10 mouse cellular contexts compared by ENCODE assay signal in the genomic region with DNA sequence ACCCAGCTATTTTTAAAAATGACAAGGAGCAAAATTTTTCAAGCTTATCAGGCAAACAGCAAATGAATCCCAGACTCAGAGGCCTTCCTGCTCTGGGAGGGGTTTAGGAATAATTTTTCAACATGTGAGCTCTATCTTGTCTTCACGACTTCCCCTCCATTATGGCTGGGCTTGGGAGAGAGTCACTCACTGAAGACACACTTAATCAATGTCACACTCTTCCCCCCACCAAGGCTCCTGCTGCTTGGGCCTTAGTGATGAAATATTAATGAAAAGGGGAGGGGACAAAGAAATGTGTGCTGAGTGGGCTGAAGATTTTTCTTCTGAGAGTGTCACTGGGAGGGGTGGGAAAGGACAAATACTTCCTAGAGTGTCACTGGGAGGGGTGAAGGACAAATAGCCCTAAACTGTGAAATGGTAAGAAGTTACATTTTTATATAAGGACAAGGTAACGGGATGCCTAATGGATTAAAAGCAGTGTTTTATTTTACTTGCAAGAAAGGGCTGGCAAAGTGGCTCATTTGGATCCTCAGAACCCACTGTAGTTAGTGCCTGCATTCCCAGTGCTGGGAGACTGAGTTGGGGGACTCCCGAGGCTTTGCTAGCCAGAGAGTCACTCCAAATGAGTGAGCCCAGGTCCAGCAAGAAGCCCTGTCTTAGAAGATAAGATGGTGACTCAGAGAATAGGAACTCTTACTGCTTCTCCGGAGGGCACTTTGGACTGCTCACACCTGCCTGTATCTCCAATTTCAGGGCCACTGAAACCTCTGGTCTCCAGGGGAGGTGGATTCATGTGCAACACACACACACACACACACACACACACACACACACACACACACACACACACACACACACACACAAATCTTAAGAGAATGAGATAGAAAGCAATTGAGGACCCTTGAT.
DNase-seq lines count a peak whose midpoint lies in the region; ATAC-seq and TF ChIP-seq lines count a peak whose summit lies in the region.
"Had no signal": no experiment of that assay in that cellular context is flagged by ENCODE, and none has a peak within 500 bp of the region (broad histone marks: within the 10 kb centered on the region; RNA-seq: fewer than 3 reads in every experiment).

No protein-coding gene starts in this region.

- ATAC-seq in stomach, embryonic 14.5 days (ENCODE audit: insufficient number of reproducible peaks, insufficient read depth, low FRiP score, low read depth): no peak
- ATAC-seq in stomach, postnatal 0 days (ENCODE audit: low FRiP score, low TSS enrichment): no peak
- ATAC-seq in hindbrain, embryonic 12.5 days (ENCODE audit: low FRiP score): peak; percentile 72
- ATAC-seq in midbrain, embryonic 14.5 days (ENCODE audit: low FRiP score, low TSS enrichment): peak; percentile 55

- intact Hi-C loops in gastrocnemius, postnatal 36 days (cut with DNase I): no loop called here

- WGBS in stomach, embryonic 14.5 days: 27% methylated on average over 4 of the region's 4 CpGs
- 45% methylated on average over 4 of the region's 4 CpGs for WGBS in stomach, postnatal 0 days
- WGBS in hindbrain, embryonic 12.5 days: 14% methylated on average over 4 of the region's 4 CpGs
- 10% methylated on average over 4 of the region's 4 CpGs for WGBS in midbrain, embryonic 14.5 days

- H3K4me3 ChIP-seq in stomach, embryonic 14.5 days (ENCODE audit: low read depth, low read length): no peak overlapping the region
- no peak overlapping the region for H3K4me3 ChIP-seq in stomach, postnatal 0 days (ENCODE audit: low read depth, low read length)
- no peak overlapping the region for H3K4me3 ChIP-seq in hindbrain, embryonic 12.5 days
- H3K4me3 ChIP-seq in midbrain, embryonic 14.5 days (replicated peaks; ENCODE audit: low read depth, low read length): no peak overlapping the region

- TF ChIP-seq CTCF in stomach, postnatal 0 days (IDR thresholded peaks at IDR 0.05; ENCODE audit: low read depth): no peak

- H3K9ac ChIP-seq in stomach, embryonic 14.5 days (replicated peaks; ENCODE audit: low read depth, low read length): no peak overlapping the region
- no peak overlapping the region for H3K9ac ChIP-seq in stomach, postnatal 0 days (ENCODE audit: low read length)
- 0 out of 2 replicates have a peak overlapping the region, but pooled peaks have one; percentile 13 for H3K9ac ChIP-seq in hindbrain, embryonic 12.5 days
- peak overlapping the region; percentile 29; the same call in 1 of the 2 replicates for H3K9ac ChIP-seq in midbrain, embryonic 14.5 days (replicated peaks; ENCODE audit: low read length)

- no peaks in the 10 kb centered on the region for H3K4me1 ChIP-seq in stomach, embryonic 14.5 days (ENCODE audit: control insufficient read depth, insufficient read depth, low read length)
- H3K4me1 ChIP-seq in stomach, postnatal 0 days (replicated peaks; ENCODE audit: control insufficient read depth, insufficient read depth): no peaks in the 10 kb centered on the region
- H3K4me1 ChIP-seq in hindbrain, embryonic 12.5 days: peaks cover 50% of the 10 kb centered on the region
- peaks cover 42% of the 10 kb centered on the region for H3K4me1 ChIP-seq in midbrain, embryonic 14.5 days (ENCODE audit: control insufficient read depth, insufficient read depth, low read length)

- TF ChIP-seq EP300 in stomach, postnatal 0 days (optimal IDR thresholded peaks at IDR 0.05): no peak

- H3K4me2 ChIP-seq in stomach, embryonic 14.5 days (replicated peaks; ENCODE audit: low read depth, low read length): no peak overlapping the region
- H3K4me2 ChIP-seq in stomach, postnatal 0 days (replicated peaks; ENCODE audit: low read depth): no peak overlapping the region
- H3K4me2 ChIP-seq in hindbrain, embryonic 12.5 days (replicated peaks): peak overlapping the region; percentile 54
- peak overlapping the region; percentile 59 for H3K4me2 ChIP-seq in midbrain, embryonic 14.5 days (ENCODE audit: low read length)

- H3K27me3 ChIP-seq in stomach, embryonic 14.5 days (ENCODE audit: control insufficient read depth, insufficient read depth, low read length): no peaks in the 10 kb centered on the region
- H3K27me3 ChIP-seq in stomach, postnatal 0 days (ENCODE audit: control insufficient read depth, insufficient read depth, low read length): no peaks in the 10 kb centered on the region
- no peaks in the 10 kb centered on the region for H3K27me3 ChIP-seq in hindbrain, embryonic 12.5 days
- H3K27me3 ChIP-seq in midbrain, embryonic 14.5 days (ENCODE audit: control insufficient read depth, insufficient read depth, low read length): no peaks in the 10 kb centered on the region

- H3K36me3 ChIP-seq in stomach, embryonic 14.5 days (ENCODE audit: control insufficient read depth, insufficient read depth, low read length): no peaks in the 10 kb centered on the region
- H3K36me3 ChIP-seq in stomach, postnatal 0 days (ENCODE audit: control insufficient read depth, insufficient read depth, low read length): no peaks in the 10 kb centered on the region
- H3K36me3 ChIP-seq in hindbrain, embryonic 12.5 days: no peaks in the 10 kb centered on the region
- no peaks in the 10 kb centered on the region for H3K36me3 ChIP-seq in midbrain, embryonic 14.5 days (ENCODE audit: control insufficient read depth, insufficient read depth, low read length)
- H3K36me3 ChIP-seq: limb, embryonic 10.5 days had no signal

- peak overlapping the region; percentile 15; the same call in 1 of the 2 replicates for H3K27ac ChIP-seq in stomach, embryonic 14.5 days (ENCODE audit: low read length)
- no peak overlapping the region for H3K27ac ChIP-seq in stomach, postnatal 0 days (replicated peaks)
- H3K27ac ChIP-seq in hindbrain, embryonic 12.5 days: peak overlapping the region; percentile 99
- H3K27ac ChIP-seq in midbrain, embryonic 14.5 days (replicated peaks; ENCODE audit: low read depth, low read length): peak overlapping the region; percentile 98

- no peaks in the 10 kb centered on the region for H3K9me3 ChIP-seq in stomach, embryonic 14.5 days (ENCODE audit: control insufficient read depth, low read depth, low read length)
- H3K9me3 ChIP-seq in stomach, postnatal 0 days (ENCODE audit: control insufficient read depth, low read length): no peaks in the 10 kb centered on the region
- no peaks in the 10 kb centered on the region for H3K9me3 ChIP-seq in hindbrain, embryonic 12.5 days (replicated peaks)
- no peaks in the 10 kb centered on the region for H3K9me3 ChIP-seq in midbrain, embryonic 14.5 days (ENCODE audit: control insufficient read depth, low read length)
- H3K9me3 ChIP-seq: limb, embryonic 10.5 days had no signal

- DNase-seq in stomach, postnatal 0 days (ENCODE audit: low spot score): no peak
- DNase-seq in midbrain, embryonic 14.5 days: peak; percentile 78
- no peak for DNase-seq in gastrocnemius, postnatal 36 days
- no peak for DNase-seq in urinary bladder, postnatal 4 days (ENCODE audit: low spot score in 2 of 2)
- no peak for DNase-seq in gastrocnemius, adult 8-10 months (ENCODE audit: low spot score in 2 of 2)
- DNase-seq in left cerebral cortex, adult 9 months (ENCODE audit: low spot score in 2 of 2): no peak
- DNase-seq: kidney, postnatal 25 days had no signal

Comparison
In these comparisons a context has a peak if more than half of its experiments do, and no peak if none do; other contexts are left out.
1. ATAC-seq: peak in hindbrain, embryonic 12.5 days (single experiment) and midbrain, embryonic 14.5 days (single experiment); none in stomach, embryonic 14.5 days (single experiment) and stomach, postnatal 0 days (single experiment).
2. H3K4me2 ChIP-seq: peak in hindbrain, embryonic 12.5 days (single experiment) and midbrain, embryonic 14.5 days (single experiment); none in stomach, embryonic 14.5 days (single experiment) and stomach, postnatal 0 days (single experiment).
3. H3K9ac ChIP-seq: peak in hindbrain, embryonic 12.5 days (single experiment) and midbrain, embryonic 14.5 days (single experiment); none in stomach, embryonic 14.5 days (single experiment) and stomach, postnatal 0 days (single experiment).